Mouse (Mus musculus) liver, embryonic 11.5 days (tissue): ENCODE data around the gene Fto. TPM values are rescaled to one million over a fixed set of nuclear protein-coding genes. Genes with fewer than 3 reads are reported as not detected.

Experiments
- ATAC-seq: fragments of 200-750 bp; cut with Nextera tagmentation; replicated peaks from 2 replicates; pipeline ENCODE4 v1.8.0; 2017; ENCODE audit warnings: moderate number of reproducible peaks, mild to moderate bottlenecking, moderate TSS enrichment, moderate library complexity; ENCODE audit not compliant: low FRiP score
- DNase-seq: peaks from one replicate; pipeline ENCODE4 v3.0.0-alpha.2; 2017; ENCODE audit warnings: low spot score
- H3K27ac ChIP-seq: fragments of 300-500 bp; sonication (generic); 2 replicates; pipeline ENCODE4 v1.5.1; 2014; ENCODE audit warnings: mild to moderate bottlenecking, low read depth, low read length, control low read depth
- H3K27me3 ChIP-seq: fragments of 300-500 bp; sonication (generic); replicated peaks from 2 replicates; pipeline ENCODE4 v1.6.1; 2014; ENCODE audit warnings: low read length, mixed read lengths; ENCODE audit not compliant: control insufficient read depth, insufficient read depth
- H3K36me3 ChIP-seq: fragments of 300-500 bp; sonication (generic); 2 replicates; pipeline ENCODE4 v1.6.1; 2014; ENCODE audit warnings: mild to moderate bottlenecking, low read length, moderate library complexity, mixed read lengths; ENCODE audit not compliant: control insufficient read depth, insufficient read depth
- H3K4me1 ChIP-seq: fragments of 300-500 bp; sonication (generic); replicated peaks from 2 replicates; pipeline ENCODE4 v1.6.1; 2014; ENCODE audit warnings: low read length, mixed read lengths; ENCODE audit not compliant: control insufficient read depth, insufficient read depth
- H3K4me2 ChIP-seq: fragments of 300-500 bp; sonication (generic); 2 replicates; pipeline ENCODE4 v1.6.1; 2014; ENCODE audit warnings: mild to moderate bottlenecking, control low read depth, moderate library complexity
- H3K4me3 ChIP-seq: fragments of 300-500 bp; sonication (generic); 2 replicates; pipeline ENCODE4 v1.5.1; 2014; ENCODE audit warnings: low read depth, low read length, control low read depth
- H3K9ac ChIP-seq: fragments of 300-500 bp; sonication (generic); 2 replicates; pipeline ENCODE4 v1.6.1; 2014; ENCODE audit warnings: low read depth, low read length, control low read depth
- H3K9me3 ChIP-seq: fragments of 300-500 bp; sonication (generic); 2 replicates; pipeline ENCODE4 v1.6.1; 2016; ENCODE audit warnings: low read length, inconsistent platforms, mixed read lengths; ENCODE audit not compliant: control insufficient read depth
- WGBS: fragments of 180-500 bp; shearing (Covaris S2); extraction: QIAGEN DNeasy Blood & Tissue Kit; methylation state at CpG from one replicate; pipeline ENCODE4 v1.1.7; 2014; 5-methylcytosine and 5-hydroxymethylcytosine counted together
- polyA plus RNA-seq: library from polyadenylated mRNA; unstranded; fragments of >200 nt; fragmentation: Nextera tagmentation; extraction: Ambion mirVana; gene quantifications from 2 replicates; pipeline ENCODE4 v1.2.1, GENCODE M21; 2014

The Fto gene
- polyA plus RNA-seq, 1 experiment from 2014 or later = 56.1 TPM

DNA sequence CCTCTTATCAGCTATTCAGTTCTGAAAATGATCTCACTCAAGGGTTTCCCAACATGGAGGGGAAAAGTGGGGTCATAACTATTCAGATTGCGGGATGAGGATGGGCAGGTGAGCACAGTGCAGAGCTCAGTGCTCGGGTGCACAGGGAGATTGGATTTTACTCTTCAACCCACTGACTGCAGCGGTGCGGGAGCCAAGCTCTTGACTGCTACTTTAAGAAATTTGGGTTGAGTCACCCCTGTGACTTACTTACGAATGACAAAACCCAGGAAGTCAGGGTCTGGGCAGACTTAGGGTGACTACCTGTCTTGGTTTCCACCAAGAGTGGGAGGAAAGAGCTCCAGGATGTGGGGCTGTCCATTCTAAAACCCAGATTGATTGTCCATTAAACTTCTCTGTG, 142.3 kb downstream of the Fto start:
- DNase-seq = no peak
- no peak for ATAC-seq
- Histone ChIP-seq H3K27ac (no peak overlapping the region), H3K4me2 (no peak overlapping the region), H3K9me3 (no peaks in the 10 kb centered on the region), H3K4me3 (no peak overlapping the region), H3K9ac (no peak overlapping the region), H3K4me1 (no peaks in the 10 kb centered on the region), H3K27me3 (no peaks in the 10 kb centered on the region), H3K36me3 (no peaks in the 10 kb centered on the region)
- 84% methylated on average over 5 of the region's 5 CpGs for WGBS

DNA sequence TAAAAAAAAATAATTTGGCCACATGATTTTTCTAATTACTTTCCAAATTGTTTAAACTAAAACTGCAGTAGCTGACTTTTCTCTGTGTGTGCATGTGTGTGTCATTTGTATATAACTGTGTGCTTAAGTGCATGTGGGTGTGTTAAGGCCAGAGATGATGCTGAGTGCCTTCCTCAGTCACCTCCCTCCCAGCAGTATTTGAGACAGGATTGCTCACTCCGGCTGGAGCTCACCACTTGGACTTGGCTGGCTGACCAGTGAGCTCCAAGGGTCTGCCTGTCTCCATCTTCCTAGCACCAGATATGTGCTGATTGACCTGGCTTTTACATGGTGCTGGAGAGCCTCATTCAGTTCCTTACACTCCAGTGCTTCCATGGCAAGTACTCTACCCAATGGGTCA, 144.7 kb downstream of the Fto start:
- ATAC-seq (no peak), DNase-seq (no peak)
- Histone ChIP-seq H3K9ac (no peak overlapping the region), H3K4me3 (no peak overlapping the region), H3K9me3 (no peaks in the 10 kb centered on the region), H3K4me1 (peaks cover 7% of the 10 kb centered on the region), H3K4me2 (no peak overlapping the region), H3K27me3 (no peaks in the 10 kb centered on the region), H3K36me3 (no peaks in the 10 kb centered on the region), H3K27ac (no peak overlapping the region)
- WGBS = 100% methylated on average over 1 of the region's 1 CpGs

DNA sequence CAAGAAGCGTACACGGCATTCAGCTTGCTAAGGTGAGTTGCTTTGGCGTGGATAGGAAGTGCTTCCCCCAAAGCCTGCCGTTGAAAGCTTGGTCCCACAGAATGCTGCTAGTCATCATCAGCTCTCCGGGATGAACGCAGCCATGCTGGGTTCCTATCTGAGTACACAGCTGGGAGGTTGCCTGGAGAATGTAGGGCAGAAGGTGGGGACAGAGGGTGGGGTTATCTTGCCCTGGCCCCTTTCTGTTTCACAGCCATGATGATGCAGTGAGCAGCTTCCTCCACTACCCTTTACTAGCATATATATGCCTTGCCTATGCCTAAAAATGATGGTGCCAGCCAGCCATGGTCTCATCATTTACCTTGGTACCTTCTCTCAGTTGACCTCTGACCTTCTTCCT, 147.6 kb downstream of the Fto start:
- no peaks in the 10 kb centered on the region for H3K36me3 ChIP-seq
- no peaks in the 10 kb centered on the region for H3K27me3 ChIP-seq
- ATAC-seq (peak; percentile 91), DNase-seq (no peak)
- H3K4me1 ChIP-seq = peaks cover 7% of the 10 kb centered on the region
- H3K9ac ChIP-seq = no peak overlapping the region
- no peak overlapping the region for H3K4me3 ChIP-seq
- H3K27ac ChIP-seq = no peak overlapping the region
- 52% methylated on average over 6 of the region's 6 CpGs for WGBS
- H3K9me3 ChIP-seq = no peaks in the 10 kb centered on the region
- H3K4me2 ChIP-seq = no peak overlapping the region

DNA sequence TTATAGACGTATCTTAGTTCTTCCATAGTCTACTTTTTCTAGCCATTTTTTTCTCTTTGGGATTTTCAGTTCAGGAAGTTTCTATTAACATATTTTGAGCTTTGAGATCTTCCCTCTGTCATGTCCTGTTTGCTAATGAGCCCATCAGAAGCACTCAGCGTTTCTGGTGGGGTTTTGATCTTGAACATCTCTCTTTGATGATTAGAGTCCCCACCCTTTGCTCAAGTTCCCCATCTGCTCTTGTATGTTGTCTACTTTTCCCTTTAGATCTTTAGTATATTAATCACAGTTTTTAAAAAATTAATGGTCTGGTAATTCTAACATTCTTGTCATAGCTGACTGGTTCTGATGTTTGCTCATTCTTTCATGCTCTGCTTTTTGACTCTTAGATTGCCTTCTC, 150.4 kb downstream of the Fto start:
- WGBS = 79% methylated on average over 2 of the region's 2 CpGs
- Histone ChIP-seq H3K9me3 (no peaks in the 10 kb centered on the region), H3K9ac (no peak overlapping the region), H3K27ac (no peak overlapping the region), H3K27me3 (no peaks in the 10 kb centered on the region), H3K36me3 (no peaks in the 10 kb centered on the region), H3K4me3 (no peak overlapping the region), H3K4me2 (no peak overlapping the region), H3K4me1 (peaks cover 7% of the 10 kb centered on the region)
- ATAC-seq (no peak), DNase-seq (no peak)

DNA sequence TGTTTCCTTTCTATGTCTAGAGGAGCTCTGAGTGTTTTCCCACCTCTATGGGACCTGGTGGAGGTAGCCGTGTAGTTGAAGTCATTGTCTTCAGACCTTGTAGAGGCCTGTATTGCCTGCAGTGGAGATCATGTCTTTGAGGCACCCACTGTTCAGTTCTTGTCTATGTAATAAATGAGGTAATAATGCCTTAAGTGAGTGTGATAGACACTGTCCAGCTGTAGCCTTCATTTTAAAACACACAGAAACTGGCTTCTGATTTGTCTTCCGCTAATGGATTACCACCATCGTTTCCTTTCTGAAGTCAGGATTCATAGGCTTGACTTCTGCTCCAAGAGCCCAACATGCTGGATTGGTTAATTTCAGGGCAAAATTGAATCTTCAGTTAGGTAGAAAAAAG, 154.1 kb downstream of the Fto start:
- WGBS = 86% methylated on average over 3 of the region's 3 CpGs
- ATAC-seq (no peak), DNase-seq (no peak)
- Histone ChIP-seq H3K36me3 (no peaks in the 10 kb centered on the region), H3K9ac (no peak overlapping the region), H3K4me1 (no peaks in the 10 kb centered on the region), H3K27me3 (no peaks in the 10 kb centered on the region), H3K9me3 (no peaks in the 10 kb centered on the region), H3K4me2 (no peak overlapping the region), H3K4me3 (no peak overlapping the region), H3K27ac (no peak overlapping the region)

DNA sequence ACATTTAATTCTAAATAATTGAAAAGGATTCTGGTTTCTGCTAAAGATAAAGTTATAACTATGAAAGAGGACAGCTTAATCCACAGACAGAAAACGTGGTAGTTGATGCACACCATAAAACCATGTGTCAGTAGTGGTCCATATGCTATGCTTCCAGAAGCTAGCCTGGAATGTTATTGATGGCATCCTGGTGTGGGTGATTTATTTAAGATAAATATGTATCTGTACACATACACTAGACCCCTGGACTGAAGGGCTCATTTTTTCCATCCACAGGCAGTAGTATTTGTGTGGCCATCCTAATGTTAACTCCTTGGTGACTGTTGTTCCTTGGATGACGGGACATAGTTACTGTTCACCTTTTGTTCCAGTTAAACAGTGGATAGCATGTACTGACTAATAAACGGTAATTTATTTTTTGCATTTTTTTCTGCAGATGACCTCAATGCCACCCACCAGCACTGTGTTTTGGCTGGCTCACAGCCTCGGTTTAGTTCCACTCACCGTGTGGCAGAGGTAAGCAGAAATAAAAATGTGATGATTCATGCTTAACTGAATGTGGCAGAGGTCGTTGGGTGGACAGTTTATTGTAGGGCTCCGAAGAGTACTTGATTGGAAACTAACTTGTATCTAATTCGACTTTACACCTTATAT, 154.7 kb downstream of the Fto start:
- 82% methylated on average over 8 of the region's 8 CpGs for WGBS

DNA sequence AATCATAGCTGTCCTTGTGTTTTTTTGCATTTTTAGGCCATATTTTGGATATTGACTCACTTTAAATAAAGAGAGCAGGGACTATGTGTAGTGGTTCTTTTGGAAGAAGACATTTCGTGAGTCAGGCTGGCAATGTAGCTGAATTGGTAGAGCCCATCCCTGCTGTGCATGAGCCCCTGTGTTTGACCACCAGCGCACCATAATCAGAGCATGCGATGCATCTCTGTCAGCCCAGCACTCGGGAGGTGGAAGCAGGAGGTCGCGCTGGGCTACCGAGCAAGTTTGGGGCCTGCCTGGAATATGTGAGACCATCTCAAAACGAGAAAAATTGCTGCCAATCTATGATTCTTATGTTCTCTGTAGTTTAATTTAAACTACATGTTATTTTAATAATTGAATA, 156.1 kb downstream of the Fto start:
- no peak overlapping the region for H3K4me3 ChIP-seq
- 90% methylated on average over 8 of the region's 8 CpGs for WGBS
- ATAC-seq = no peak
- no peaks in the 10 kb centered on the region for H3K9me3 ChIP-seq
- no peaks in the 10 kb centered on the region for H3K27me3 ChIP-seq
- no peak overlapping the region for H3K4me2 ChIP-seq
- H3K27ac ChIP-seq = no peak overlapping the region
- no peak for DNase-seq
- H3K36me3 ChIP-seq = peaks cover 3% of the 10 kb centered on the region; the same call in 1 of the 2 replicates
- H3K4me1 ChIP-seq = no peaks in the 10 kb centered on the region
- H3K9ac ChIP-seq = no peak overlapping the region

More for the DNA sequence above, 154.7 kb downstream of the Fto start:
- H3K36me3 ChIP-seq = no peaks in the 10 kb centered on the region
- H3K9ac ChIP-seq = no peak overlapping the region
- no peak overlapping the region for H3K4me3 ChIP-seq
- ATAC-seq (no peak), DNase-seq (no peak)
- H3K4me1 ChIP-seq = no peaks in the 10 kb centered on the region
- no peak overlapping the region for H3K27ac ChIP-seq
- H3K4me2 ChIP-seq = no peak overlapping the region
- no peaks in the 10 kb centered on the region for H3K9me3 ChIP-seq
- no peaks in the 10 kb centered on the region for H3K27me3 ChIP-seq

DNA sequence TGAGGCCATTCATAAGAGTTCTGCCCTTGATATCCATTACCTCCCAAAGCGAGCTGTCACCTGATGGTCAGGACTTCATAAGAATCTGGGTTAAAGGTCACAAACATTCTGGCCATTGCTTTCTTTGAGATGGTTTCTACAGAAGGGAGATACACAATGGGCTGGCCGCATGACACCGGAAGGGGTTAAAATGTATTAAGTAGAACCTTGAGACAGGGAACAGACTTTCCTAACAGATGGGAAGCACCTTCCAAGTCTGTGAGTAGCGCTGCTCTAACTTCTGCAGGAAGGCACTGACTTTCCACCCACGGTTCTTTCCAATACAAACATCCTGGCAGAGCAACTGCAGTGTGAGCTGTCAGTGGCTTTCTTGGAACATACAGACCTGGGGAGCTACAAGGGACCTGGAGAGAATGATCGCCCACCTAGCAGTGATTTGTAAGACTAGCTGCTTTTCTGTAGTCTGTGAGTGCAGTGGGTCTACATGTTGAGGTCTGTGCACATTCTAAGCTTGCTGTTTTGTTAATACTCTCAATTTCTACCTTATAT, 161.5 kb downstream of the Fto start:
- H3K36me3 ChIP-seq = peaks cover 5% of the 10 kb centered on the region; the same call in 1 of the 2 replicates
- no peak overlapping the region for H3K9ac ChIP-seq
- ATAC-seq (no peak), DNase-seq (no peak)
- WGBS = 92% methylated on average over 6 of the region's 6 CpGs
- no peaks in the 10 kb centered on the region for H3K9me3 ChIP-seq
- no peak overlapping the region for H3K27ac ChIP-seq
- no peak overlapping the region for H3K4me3 ChIP-seq
- H3K4me2 ChIP-seq = no peak overlapping the region
- H3K27me3 ChIP-seq = no peaks in the 10 kb centered on the region
- no peaks in the 10 kb centered on the region for H3K4me1 ChIP-seq

DNA sequence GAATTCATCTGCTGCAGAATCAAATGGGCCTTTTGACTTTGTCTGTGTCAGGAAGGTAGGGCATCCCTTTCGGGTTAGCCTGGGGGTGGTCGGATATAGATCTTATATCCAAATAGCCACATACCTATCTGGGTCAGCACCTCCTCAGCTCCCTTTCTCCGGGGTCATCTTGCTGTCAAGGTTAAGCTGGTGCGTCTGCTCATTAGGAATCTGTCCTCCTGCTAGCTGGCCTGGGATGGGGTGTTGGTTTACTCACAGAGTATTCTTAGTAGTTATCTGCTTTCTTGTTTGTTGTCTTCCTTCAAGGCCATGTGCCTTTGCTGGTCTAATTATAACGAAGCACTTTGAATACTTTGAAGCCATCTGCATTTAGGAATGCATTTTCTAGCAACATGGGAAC, 163.7 kb downstream of the Fto start:
- H3K27ac ChIP-seq = no peak overlapping the region
- H3K4me3 ChIP-seq = no peak overlapping the region
- H3K36me3 ChIP-seq = peaks cover 5% of the 10 kb centered on the region; the same call in 1 of the 2 replicates
- no peak overlapping the region for H3K9ac ChIP-seq
- no peak for ATAC-seq
- H3K9me3 ChIP-seq = no peaks in the 10 kb centered on the region
- no peaks in the 10 kb centered on the region for H3K27me3 ChIP-seq
- no peak for DNase-seq
- H3K4me1 ChIP-seq = no peaks in the 10 kb centered on the region
- WGBS = 86% methylated on average over 5 of the region's 5 CpGs
- no peak overlapping the region for H3K4me2 ChIP-seq
